Mouse (Mus musculus): ENCODE results near the gene Tent2. TPM values are rescaled to one million over a fixed set of nuclear protein-coding genes. Genes with fewer than 3 reads are reported as not detected.

Gene Tent2
- polyA plus RNA-seq, 1 experiment: not detected

- Histone ChIP-seq H3K4me1 (ENCODE audit: control insufficient read depth, insufficient read depth, low read length) (0 out of 2 replicates have a peak, but pooled peaks cover 2% of the 10 kb centered on the region), H3K4me3 (ENCODE audit: insufficient read depth, low read depth, low read length) (no peak overlapping the region), H3K27ac (ENCODE audit: insufficient read depth, low read depth, low read length) (no peak overlapping the region)
- TF ChIP-seq POLR2A (IDR thresholded peaks at IDR 0.05; ENCODE audit: insufficient read depth, low read depth, low read length) (no peak), CTCF (IDR thresholded peaks at IDR 0.05; ENCODE audit: insufficient read depth, low read depth, low read length) (no peak)
- 85% methylated on average over 3 of the region's 3 CpGs for WGBS
These were observed 61.5 kb downstream of the Tent2 start for GRCm38 (mm10) chr13:93130674-93131073.

GRCm38 (mm10) chr13:93128961-93129360 lies 63.2 kb downstream of the Tent2 start:
- Histone ChIP-seq H3K4me3 (ENCODE audit: insufficient read depth, low read depth, low read length) (no peak overlapping the region), H3K27ac (ENCODE audit: insufficient read depth, low read depth, low read length) (no peak overlapping the region), H3K4me1 (ENCODE audit: control insufficient read depth, insufficient read depth, low read length) (0 out of 2 replicates have a peak, but pooled peaks cover 2% of the 10 kb centered on the region)
- TF ChIP-seq POLR2A (IDR thresholded peaks at IDR 0.05; ENCODE audit: insufficient read depth, low read depth, low read length): no peak
- TF ChIP-seq CTCF (IDR thresholded peaks at IDR 0.05; ENCODE audit: insufficient read depth, low read depth, low read length): no peak
- WGBS: 81% methylated on average over 5 of the region's 5 CpGs

DNA sequence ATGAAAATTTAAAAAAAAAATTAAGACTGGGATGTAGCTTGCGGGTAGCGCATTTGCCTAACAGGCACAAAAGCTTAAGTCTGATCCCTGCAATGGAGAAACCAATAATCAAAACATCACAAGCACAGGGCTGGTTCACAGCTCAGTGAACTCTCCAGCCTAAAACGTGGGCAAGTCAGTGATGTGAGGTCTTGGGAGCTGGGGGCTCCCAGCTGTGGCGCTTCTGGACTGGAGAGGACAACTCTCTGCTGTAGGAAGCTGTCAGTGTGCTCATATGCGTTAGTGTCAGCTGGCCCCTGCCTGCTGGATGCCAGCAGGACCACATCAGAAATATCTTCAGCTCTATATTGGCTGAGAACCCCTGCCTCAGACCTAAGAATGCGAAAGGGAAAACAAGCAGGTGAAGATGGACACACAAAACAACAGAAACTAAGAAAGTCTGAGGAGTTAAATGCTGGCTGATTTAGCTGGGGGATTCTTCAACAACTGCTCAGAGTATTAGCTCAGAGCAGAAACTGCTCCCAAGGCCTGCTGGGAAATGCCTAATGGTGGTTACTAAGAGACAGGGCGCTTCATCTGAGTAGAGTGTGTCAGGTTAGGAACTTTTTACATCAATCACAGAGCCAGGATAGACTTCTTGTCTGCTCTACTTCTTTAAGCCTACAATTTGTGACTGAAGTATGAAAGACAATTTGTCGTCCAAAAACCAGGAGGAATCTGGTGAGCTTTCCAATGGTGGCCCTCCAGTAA lies 63.9 kb downstream of the Tent2 start:
- WGBS: 73% methylated on average over 8 of the region's 8 CpGs
- H3K4me3 ChIP-seq (ENCODE audit: insufficient read depth, low read depth, low read length): no peak overlapping the region
- 0 out of 2 replicates have a peak, but pooled peaks cover 2% of the 10 kb centered on the region for H3K4me1 ChIP-seq (ENCODE audit: control insufficient read depth, insufficient read depth, low read length)
- no peak overlapping the region for H3K27ac ChIP-seq (ENCODE audit: insufficient read depth, low read depth, low read length)
- TF ChIP-seq POLR2A (IDR thresholded peaks at IDR 0.05; ENCODE audit: insufficient read depth, low read depth, low read length): no peak
- no peak for TF ChIP-seq CTCF (IDR thresholded peaks at IDR 0.05; ENCODE audit: insufficient read depth, low read depth, low read length)

- no peaks in the 10 kb centered on the region for H3K4me1 ChIP-seq (ENCODE audit: control insufficient read depth, insufficient read depth, low read length)
- no peak overlapping the region for H3K4me3 ChIP-seq (ENCODE audit: insufficient read depth, low read depth, low read length)
- TF ChIP-seq CTCF (IDR thresholded peaks at IDR 0.05; ENCODE audit: insufficient read depth, low read depth, low read length) (no peak), POLR2A (IDR thresholded peaks at IDR 0.05; ENCODE audit: insufficient read depth, low read depth, low read length) (no peak)
- no peak overlapping the region for H3K27ac ChIP-seq (ENCODE audit: insufficient read depth, low read depth, low read length)
- WGBS: 96% methylated on average over 9 of the region's 9 CpGs
These were observed 69.9 kb downstream of the Tent2 start for GRCm38 (mm10) chr13:93122321-93122720.

GRCm38 (mm10) chr13:93117241-93117640 lies 74.9 kb downstream of the Tent2 start:
- no peak overlapping the region for H3K27ac ChIP-seq (ENCODE audit: insufficient read depth, low read depth, low read length)
- no peaks in the 10 kb centered on the region for H3K4me1 ChIP-seq (ENCODE audit: control insufficient read depth, insufficient read depth, low read length)
- whole genome bisulfite sequencing: 47% methylated on average over 7 of the region's 7 CpGs
- TF ChIP-seq POLR2A (IDR thresholded peaks at IDR 0.05; ENCODE audit: insufficient read depth, low read depth, low read length) (no peak), CTCF (IDR thresholded peaks at IDR 0.05; ENCODE audit: insufficient read depth, low read depth, low read length) (no peak)
- no peak overlapping the region for H3K4me3 ChIP-seq (ENCODE audit: insufficient read depth, low read depth, low read length)

GRCm38 (mm10) chr13:93102340-93103090 lies 89.7 kb downstream of the Tent2 start:
- WGBS: 75% methylated on average over 4 of the region's 4 CpGs
- TF ChIP-seq POLR2A (IDR thresholded peaks at IDR 0.05; ENCODE audit: insufficient read depth, low read depth, low read length): no peak
- no peak for TF ChIP-seq CTCF (IDR thresholded peaks at IDR 0.05; ENCODE audit: insufficient read depth, low read depth, low read length)
- no peak overlapping the region for H3K27ac ChIP-seq (ENCODE audit: insufficient read depth, low read depth, low read length)
- H3K4me3 ChIP-seq (ENCODE audit: insufficient read depth, low read depth, low read length): no peak overlapping the region
- no peaks in the 10 kb centered on the region for H3K4me1 ChIP-seq (ENCODE audit: control insufficient read depth, insufficient read depth, low read length)

GRCm38 (mm10) chr13:93098596-93098995 lies 93.6 kb downstream of the Tent2 start:
- Histone ChIP-seq H3K4me1 (ENCODE audit: control insufficient read depth, insufficient read depth, low read length) (no peaks in the 10 kb centered on the region), H3K27ac (ENCODE audit: insufficient read depth, low read depth, low read length) (no peak overlapping the region), H3K4me3 (ENCODE audit: insufficient read depth, low read depth, low read length) (no peak overlapping the region)
- WGBS: 91% methylated on average over 3 of the region's 3 CpGs
- TF ChIP-seq POLR2A (IDR thresholded peaks at IDR 0.05; ENCODE audit: insufficient read depth, low read depth, low read length) (no peak), CTCF (IDR thresholded peaks at IDR 0.05; ENCODE audit: insufficient read depth, low read depth, low read length) (no peak)

- Histone ChIP-seq H3K4me1 (ENCODE audit: control insufficient read depth, insufficient read depth, low read length) (no peaks in the 10 kb centered on the region), H3K4me3 (ENCODE audit: insufficient read depth, low read depth, low read length) (no peak overlapping the region), H3K27ac (ENCODE audit: insufficient read depth, low read depth, low read length) (no peak overlapping the region)
- 99% methylated on average over 6 of the region's 6 CpGs for WGBS
- TF ChIP-seq POLR2A (IDR thresholded peaks at IDR 0.05; ENCODE audit: insufficient read depth, low read depth, low read length) (no peak), CTCF (IDR thresholded peaks at IDR 0.05; ENCODE audit: insufficient read depth, low read depth, low read length) (no peak)
These were observed 95.5 kb downstream of the Tent2 start for GRCm38 (mm10) chr13:93096643-93097042.

Other genes starting within 250 kb of the Tent2 start
- gene Cmya5, start 47.7 kb downstream of the Tent2 start, polyA plus RNA-seq (2012; ENCODE audit: insufficient read depth, insufficient read length, low replicate concordance, missing spikeins): not detected in 2 replicates
- gene Homer1, start 107.2 kb upstream of the Tent2 start, polyA plus RNA-seq (2012; ENCODE audit: insufficient read depth, insufficient read length, low replicate concordance, missing spikeins): 235 TPM in 1 of 2 replicates, not detected in the other